Mouse (Mus musculus): ENCODE measurements at regions not wholly inside any gene's neighbourhood (a gene's known extent, or its start where the extent isn't known, plus 50 kb on each side); places are given as distances from the start of the nearest gene placed in this dataset.

DNA sequence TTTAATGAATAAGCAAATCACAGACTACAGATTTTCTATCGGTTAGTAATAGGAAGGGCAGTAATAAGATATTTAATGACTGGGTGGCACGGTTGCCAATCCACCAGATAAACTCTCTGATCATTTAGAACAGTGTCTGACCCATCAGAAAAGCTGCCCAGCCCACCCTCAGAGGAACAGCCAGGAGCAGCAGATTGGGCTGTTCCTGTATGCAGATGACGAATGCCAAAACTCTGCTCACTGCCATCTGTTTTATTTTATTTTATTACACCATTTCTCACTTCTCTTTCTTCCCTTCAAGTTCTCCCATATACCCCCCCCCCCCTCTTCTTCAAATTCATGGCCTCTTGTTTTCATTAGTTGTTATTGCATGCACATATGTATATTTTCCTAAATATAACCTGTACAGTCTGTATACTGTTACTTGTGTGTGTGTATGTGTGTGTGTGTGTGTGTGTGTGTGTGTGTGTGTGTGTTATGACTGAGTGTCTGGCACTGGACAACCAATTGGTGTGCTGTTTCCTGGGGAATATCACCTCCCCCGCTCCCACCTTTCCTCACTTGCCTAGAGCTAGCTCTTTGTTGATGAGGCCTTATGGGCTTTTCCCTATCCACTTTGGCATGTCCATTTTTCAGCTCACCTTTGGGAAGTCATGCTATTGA is 260.9 kb downstream of the Olfm4 start:
- Histone ChIP-seq H3K36me3 (ENCODE audit: insufficient read depth) (no peaks in the 10 kb centered on the region), H3K4me3 (ENCODE audit: low read depth, low read length) (no peak overlapping the region), H3K9me3 (ENCODE audit: low read depth, low read length) (no peaks in the 10 kb centered on the region), H3K9ac (no peak overlapping the region), H3K4me1 (ENCODE audit: insufficient read depth) (no peaks in the 10 kb centered on the region), H3K27ac (ENCODE audit: low read depth) (no peak overlapping the region), H3K4me2 (no peak overlapping the region), H3K27me3 (ENCODE audit: insufficient read depth, low read length) (no peaks in the 10 kb centered on the region)
- DNase-seq (no peak), ATAC-seq (ENCODE audit: insufficient read depth) (no peak)
- WGBS, result 85% methylated on average over 4 of the region's 4 CpGs
- TF ChIP-seq CTCF (IDR thresholded peaks at IDR 0.05; ENCODE audit: low read depth), result no peak

DNA sequence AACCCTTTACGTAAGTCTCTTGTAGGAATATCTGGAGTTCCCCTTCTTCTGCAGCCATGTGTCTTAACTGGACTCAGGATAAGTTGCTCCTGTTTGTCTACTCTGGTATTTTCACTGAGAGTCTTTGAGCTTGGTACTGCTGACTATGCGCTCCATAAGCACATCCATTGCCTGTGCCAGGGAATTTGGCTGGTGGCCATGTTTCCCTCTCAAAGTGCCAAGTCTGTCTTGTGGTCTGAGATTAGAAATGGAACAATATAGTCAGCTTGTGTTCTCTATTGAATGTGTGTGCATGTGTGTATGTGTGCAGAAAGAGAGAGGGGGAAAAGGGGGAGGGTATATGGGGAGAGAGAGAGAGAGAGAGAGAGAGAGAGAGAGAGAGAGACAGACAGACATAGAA is 263.7 kb downstream of the Olfm4 start:
- Histone ChIP-seq H3K27me3 (ENCODE audit: insufficient read depth, low read length) (no peaks in the 10 kb centered on the region), H3K27ac (ENCODE audit: low read depth) (no peak overlapping the region), H3K9ac (no peak overlapping the region), H3K36me3 (ENCODE audit: insufficient read depth) (no peaks in the 10 kb centered on the region), H3K4me3 (ENCODE audit: low read depth, low read length) (no peak overlapping the region), H3K9me3 (ENCODE audit: low read depth, low read length) (no peaks in the 10 kb centered on the region), H3K4me1 (ENCODE audit: insufficient read depth) (no peaks in the 10 kb centered on the region), H3K4me2 (no peak overlapping the region)
- ATAC-seq (ENCODE audit: insufficient read depth) (no peak), DNase-seq (peak; percentile 21)
- TF ChIP-seq CTCF (IDR thresholded peaks at IDR 0.05; ENCODE audit: low read depth), result no peak
- WGBS, result 91% methylated on average over 2 of the region's 2 CpGs

DNA sequence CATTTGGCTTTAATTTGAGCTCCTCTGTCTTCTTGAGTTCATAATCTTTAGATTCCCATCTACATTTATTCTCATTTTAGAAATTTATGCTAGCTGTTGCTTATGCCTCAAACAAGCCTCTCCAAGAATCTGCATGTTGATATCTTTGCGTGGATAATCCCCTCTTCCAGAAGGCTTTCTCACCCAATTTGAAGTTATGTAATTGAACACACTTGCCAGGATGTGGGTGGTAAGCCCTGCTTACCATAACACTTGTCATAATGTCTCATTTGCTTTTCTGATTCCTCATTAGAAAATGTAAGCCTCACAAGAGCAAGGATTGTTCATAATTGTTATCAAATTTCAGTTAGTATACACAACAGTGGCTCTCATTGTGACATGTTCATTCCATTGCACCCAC is 266.0 kb downstream of the Olfm4 start:
- Histone ChIP-seq H3K27me3 (ENCODE audit: insufficient read depth, low read length) (no peaks in the 10 kb centered on the region), H3K4me3 (ENCODE audit: low read depth, low read length) (no peak overlapping the region), H3K9me3 (ENCODE audit: low read depth, low read length) (no peaks in the 10 kb centered on the region), H3K27ac (ENCODE audit: low read depth) (no peak overlapping the region), H3K4me2 (no peak overlapping the region), H3K9ac (no peak overlapping the region), H3K4me1 (ENCODE audit: insufficient read depth) (no peaks in the 10 kb centered on the region), H3K36me3 (ENCODE audit: insufficient read depth) (no peaks in the 10 kb centered on the region)
- TF ChIP-seq CTCF (IDR thresholded peaks at IDR 0.05; ENCODE audit: low read depth), result no peak
- DNase-seq (no peak), ATAC-seq (ENCODE audit: insufficient read depth) (no peak)
- 74% methylated on average over 1 of the region's 1 CpGs for WGBS

DNA sequence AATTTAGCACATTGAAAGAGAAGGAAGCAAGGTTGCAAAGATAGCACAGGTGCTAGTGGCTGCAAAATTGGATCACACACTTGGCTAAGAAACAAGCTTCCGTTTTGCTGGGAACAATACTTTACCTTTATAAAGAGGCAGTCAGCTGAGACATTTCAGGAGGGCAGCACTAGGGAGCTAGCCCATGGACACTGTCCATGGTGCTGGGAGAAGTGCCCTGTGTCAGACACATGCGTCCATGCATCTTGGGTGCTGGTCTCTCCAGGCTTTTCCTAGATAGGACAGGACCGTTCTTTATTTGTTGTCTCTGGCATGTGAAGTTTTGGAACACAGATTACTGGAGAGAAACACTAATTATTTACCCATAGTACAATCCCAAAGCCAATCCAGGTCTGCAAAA is 273.2 kb downstream of the Olfm4 start:
- Histone ChIP-seq H3K27ac (ENCODE audit: low read depth) (no peak overlapping the region), H3K9me3 (ENCODE audit: low read depth, low read length) (no peaks in the 10 kb centered on the region), H3K9ac (no peak overlapping the region), H3K27me3 (ENCODE audit: insufficient read depth, low read length) (no peaks in the 10 kb centered on the region), H3K4me2 (no peak overlapping the region), H3K4me1 (ENCODE audit: insufficient read depth) (no peaks in the 10 kb centered on the region), H3K4me3 (ENCODE audit: low read depth, low read length) (no peak overlapping the region), H3K36me3 (ENCODE audit: insufficient read depth) (no peaks in the 10 kb centered on the region)
- peak; percentile 82 for DNase-seq
- WGBS, result 38% methylated on average over 3 of the region's 3 CpGs
- TF ChIP-seq CTCF (IDR thresholded peaks at IDR 0.05; ENCODE audit: low read depth), result no peak
- ATAC-seq (ENCODE audit: insufficient read depth), result peak; percentile 52; the same call in 1 of the 2 replicates

DNA sequence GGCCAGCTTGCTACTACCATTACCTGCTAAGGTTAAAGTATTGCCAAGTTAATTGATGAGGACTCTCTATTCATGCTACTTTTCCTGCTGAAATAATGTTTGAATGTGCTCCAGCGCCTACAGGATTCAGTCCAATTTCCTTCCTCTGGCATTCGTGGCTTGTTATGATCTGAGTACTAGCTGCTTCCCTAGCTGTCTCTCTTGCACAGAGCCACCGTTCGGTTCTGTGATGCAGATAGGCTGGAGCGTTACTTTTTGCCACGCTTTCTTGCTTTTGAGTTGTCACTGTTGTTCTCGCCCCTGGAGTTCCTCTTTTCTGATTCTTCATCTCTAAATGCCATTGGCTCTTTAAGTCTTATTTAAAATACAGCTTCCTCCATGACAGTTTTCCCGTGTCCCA is 279.3 kb downstream of the Olfm4 start:
- DNase-seq (no peak), ATAC-seq (ENCODE audit: insufficient read depth) (no peak)
- WGBS, result 67% methylated on average over 8 of the region's 8 CpGs
- Histone ChIP-seq H3K4me3 (ENCODE audit: low read depth, low read length) (no peak overlapping the region), H3K4me2 (no peak overlapping the region), H3K27ac (ENCODE audit: low read depth) (no peak overlapping the region), H3K36me3 (ENCODE audit: insufficient read depth) (no peaks in the 10 kb centered on the region), H3K9ac (no peak overlapping the region), H3K9me3 (ENCODE audit: low read depth, low read length) (no peaks in the 10 kb centered on the region), H3K4me1 (ENCODE audit: insufficient read depth) (no peaks in the 10 kb centered on the region), H3K27me3 (ENCODE audit: insufficient read depth, low read length) (no peaks in the 10 kb centered on the region)
- no peak for TF ChIP-seq CTCF (IDR thresholded peaks at IDR 0.05; ENCODE audit: low read depth)

DNA sequence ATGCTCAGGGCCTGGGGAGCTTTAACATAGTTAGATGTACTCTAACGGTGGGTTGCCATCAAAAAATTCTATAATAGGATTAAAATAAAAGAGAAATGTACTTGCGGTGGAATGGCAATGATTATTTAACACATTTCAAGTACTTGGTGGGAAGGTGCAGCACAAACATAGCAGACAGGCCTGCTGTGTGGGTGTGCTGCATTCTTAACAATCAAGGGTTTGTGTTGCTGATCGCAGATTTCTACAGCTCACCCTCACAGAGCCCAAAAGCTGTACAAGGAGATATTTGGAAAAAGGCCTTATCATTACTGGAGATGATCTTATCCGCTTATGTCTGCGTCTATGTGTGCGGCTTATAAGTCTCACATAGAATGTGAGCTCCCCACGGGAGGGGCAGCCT is 281.2 kb downstream of the Olfm4 start:
- DNase-seq (no peak), ATAC-seq (ENCODE audit: insufficient read depth) (no peak)
- WGBS, result 67% methylated on average over 7 of the region's 7 CpGs
- Histone ChIP-seq H3K27me3 (ENCODE audit: insufficient read depth, low read length) (no peaks in the 10 kb centered on the region), H3K4me3 (ENCODE audit: low read depth, low read length) (no peak overlapping the region), H3K4me2 (no peak overlapping the region), H3K9ac (no peak overlapping the region), H3K36me3 (ENCODE audit: insufficient read depth) (no peaks in the 10 kb centered on the region), H3K9me3 (ENCODE audit: low read depth, low read length) (no peaks in the 10 kb centered on the region), H3K4me1 (ENCODE audit: insufficient read depth) (no peaks in the 10 kb centered on the region), H3K27ac (ENCODE audit: low read depth) (no peak overlapping the region)
- TF ChIP-seq CTCF (IDR thresholded peaks at IDR 0.05; ENCODE audit: low read depth), result no peak

DNA sequence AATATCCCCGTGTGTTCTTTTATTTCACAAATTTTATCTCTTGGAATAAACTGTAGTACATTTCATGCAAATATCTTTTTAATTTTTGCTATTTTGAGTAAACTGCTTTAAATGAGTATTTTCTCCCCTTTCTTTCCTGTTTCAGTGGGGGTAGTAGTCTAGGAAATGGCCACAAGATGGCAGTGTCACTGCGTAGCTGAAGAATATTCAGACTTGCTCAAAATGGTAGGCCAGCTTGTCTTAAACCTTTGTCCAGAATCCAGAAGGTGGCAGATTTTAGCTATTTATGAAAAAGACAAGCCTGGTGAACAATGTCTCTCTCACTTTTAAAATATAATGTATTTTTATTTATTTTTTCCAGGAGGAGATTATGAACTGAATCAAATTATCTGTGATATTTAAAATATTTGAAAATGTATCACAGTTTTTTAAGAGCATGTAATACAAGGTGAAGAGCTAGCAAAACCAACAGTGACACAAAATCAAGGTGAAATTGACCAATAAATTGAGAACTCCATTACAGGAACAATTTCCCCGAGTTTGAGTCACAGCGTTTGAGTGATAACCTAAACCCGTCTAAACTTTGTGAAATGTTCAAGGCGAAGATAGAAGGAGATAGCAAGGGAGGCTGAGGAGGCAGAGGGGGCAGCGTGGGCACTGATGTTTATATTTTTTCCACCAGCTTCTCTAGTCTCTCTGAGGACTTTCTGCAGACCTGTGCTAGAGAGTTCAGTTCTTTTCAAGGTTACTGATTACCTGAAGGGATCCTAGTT is 285.5 kb downstream of the Olfm4 start:
- Histone ChIP-seq H3K4me2 (no peak overlapping the region), H3K4me1 (ENCODE audit: insufficient read depth) (no peaks in the 10 kb centered on the region), H3K27me3 (ENCODE audit: insufficient read depth, low read length) (no peaks in the 10 kb centered on the region), H3K4me3 (ENCODE audit: low read depth, low read length) (no peak overlapping the region), H3K9me3 (ENCODE audit: low read depth, low read length) (no peaks in the 10 kb centered on the region), H3K27ac (ENCODE audit: low read depth) (no peak overlapping the region), H3K36me3 (ENCODE audit: insufficient read depth) (no peaks in the 10 kb centered on the region), H3K9ac (no peak overlapping the region)
- TF ChIP-seq CTCF (IDR thresholded peaks at IDR 0.05; ENCODE audit: low read depth), result peak; percentile 90
- 24% methylated on average over 7 of the region's 7 CpGs for WGBS
- DNase-seq (peak; percentile 95), ATAC-seq (ENCODE audit: insufficient read depth) (peak; percentile 80; the same call in 1 of the 2 replicates)
